Mouse (Mus musculus) liver, embryonic 16.5 days (tissue): Measurements from ENCODE around the gene Nol9. TPM values are rescaled to one million over a fixed set of nuclear protein-coding genes. Genes with fewer than 3 reads are reported as not detected.

Source experiments
- ATAC-seq: fragments of 200-750 bp; cut with Nextera tagmentation; 2 replicates; pipeline ENCODE4 v1.8.0; 2017; ENCODE audit warnings: low read depth, mild to moderate bottlenecking, moderate number of reproducible peaks, moderate library complexity
- H3K27ac ChIP-seq: fragments of 300-500 bp; sonication (generic); 2 replicates; pipeline ENCODE4 v1.5.1; 2014; ENCODE audit warnings: mild to moderate bottlenecking, low read length
- H3K27me3 ChIP-seq: fragments of 300-500 bp; sonication (generic); 2 replicates; pipeline ENCODE4 v1.6.1; 2014; ENCODE audit warnings: low read depth, low read length, mixed read lengths; ENCODE audit not compliant: control insufficient read depth, insufficient read depth
- H3K36me3 ChIP-seq: fragments of 300-500 bp; sonication (generic); 2 replicates; pipeline ENCODE4 v1.6.1; 2014; ENCODE audit warnings: mild to moderate bottlenecking; ENCODE audit not compliant: control insufficient read depth, insufficient read depth
- H3K4me1 ChIP-seq: fragments of 300-500 bp; sonication (generic); 2 replicates; pipeline ENCODE4 v1.6.1; 2014; ENCODE audit warnings: low read depth, low read length, mixed read lengths; ENCODE audit not compliant: control insufficient read depth
- H3K4me2 ChIP-seq: fragments of 300-500 bp; sonication (generic); 2 replicates; pipeline ENCODE4 v1.6.1; 2014; ENCODE audit warnings: low read depth, low read length, mixed read lengths
- H3K4me3 ChIP-seq: fragments of 300-500 bp; sonication (generic); 2 replicates; pipeline ENCODE4 v1.5.1; 2014; ENCODE audit warnings: low read depth, mild to moderate bottlenecking, low read length
- H3K9ac ChIP-seq: fragments of 300-500 bp; sonication (generic); 2 replicates; pipeline ENCODE4 v1.6.1; 2014; ENCODE audit warnings: low read depth, low read length
- H3K9me3 ChIP-seq: fragments of 300-500 bp; sonication (generic); replicated peaks from 2 replicates; pipeline ENCODE4 v1.6.1; 2016; ENCODE audit warnings: low read length; ENCODE audit not compliant: control insufficient read depth
- WGBS: fragments of 180-500 bp; shearing (Covaris S2); extraction: QIAGEN DNeasy Blood & Tissue Kit; methylation state at CpG from one replicate; pipeline ENCODE4 v1.1.7; 2014; ENCODE audit not compliant: insufficient replicate concordance; 5-methylcytosine and 5-hydroxymethylcytosine counted together
- polyA plus RNA-seq: library from polyadenylated mRNA; unstranded; fragments of >200 nt; fragmentation: Nextera tagmentation; extraction: Ambion mirVana; gene quantifications from 2 replicates; pipeline ENCODE4 v1.2.1, GENCODE M21; 2015

The Nol9 gene
- polyA plus RNA-seq, 1 experiment from 2014 or later: 11.5 TPM

DNA sequence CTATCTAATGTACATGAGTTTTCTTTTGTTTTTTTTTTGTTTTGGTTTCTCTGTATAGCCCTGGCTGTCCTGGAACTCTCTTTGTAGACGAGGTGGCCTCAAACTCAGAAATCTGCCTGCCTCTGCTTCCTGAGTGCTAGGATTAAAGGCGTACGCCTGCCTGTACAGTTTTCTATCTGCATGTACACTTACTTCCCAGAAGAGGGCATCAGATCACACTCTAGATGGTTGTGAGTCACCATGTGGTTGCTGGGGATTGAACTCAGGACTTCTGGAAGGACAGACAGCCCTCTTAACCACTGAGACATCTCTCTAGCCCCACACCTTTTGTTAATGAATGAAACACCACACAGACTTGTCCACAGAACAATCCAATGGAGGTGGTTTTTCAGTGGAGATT is 40.1 kb downstream of the Nol9 start:
- H3K9ac ChIP-seq: no peak overlapping the region
- H3K27me3 ChIP-seq: no peaks in the 10 kb centered on the region
- H3K36me3 ChIP-seq: no peaks in the 10 kb centered on the region
- WGBS: 80% methylated on average over 3 of the region's 3 CpGs
- no peak overlapping the region for H3K4me3 ChIP-seq
- H3K4me2 ChIP-seq: no peak overlapping the region
- no peaks in the 10 kb centered on the region for H3K4me1 ChIP-seq
- no peak for ATAC-seq
- H3K27ac ChIP-seq: no peak overlapping the region
- no peaks in the 10 kb centered on the region for H3K9me3 ChIP-seq

GRCm38 (mm10) chr4:152079931-152080330 is 40.8 kb downstream of the Nol9 start:
- Histone ChIP-seq H3K4me3 (no peak overlapping the region), H3K4me1 (no peaks in the 10 kb centered on the region), H3K4me2 (no peak overlapping the region), H3K27ac (no peak overlapping the region), H3K9me3 (no peaks in the 10 kb centered on the region), H3K27me3 (peaks cover 2% of the 10 kb centered on the region; the same call in 1 of the 2 replicates), H3K9ac (no peak overlapping the region), H3K36me3 (no peaks in the 10 kb centered on the region)
- WGBS: 47% methylated on average over 7 of the region's 7 CpGs
- 0 out of 2 replicates have a peak, but pooled peaks have one; percentile 10 for ATAC-seq

DNA sequence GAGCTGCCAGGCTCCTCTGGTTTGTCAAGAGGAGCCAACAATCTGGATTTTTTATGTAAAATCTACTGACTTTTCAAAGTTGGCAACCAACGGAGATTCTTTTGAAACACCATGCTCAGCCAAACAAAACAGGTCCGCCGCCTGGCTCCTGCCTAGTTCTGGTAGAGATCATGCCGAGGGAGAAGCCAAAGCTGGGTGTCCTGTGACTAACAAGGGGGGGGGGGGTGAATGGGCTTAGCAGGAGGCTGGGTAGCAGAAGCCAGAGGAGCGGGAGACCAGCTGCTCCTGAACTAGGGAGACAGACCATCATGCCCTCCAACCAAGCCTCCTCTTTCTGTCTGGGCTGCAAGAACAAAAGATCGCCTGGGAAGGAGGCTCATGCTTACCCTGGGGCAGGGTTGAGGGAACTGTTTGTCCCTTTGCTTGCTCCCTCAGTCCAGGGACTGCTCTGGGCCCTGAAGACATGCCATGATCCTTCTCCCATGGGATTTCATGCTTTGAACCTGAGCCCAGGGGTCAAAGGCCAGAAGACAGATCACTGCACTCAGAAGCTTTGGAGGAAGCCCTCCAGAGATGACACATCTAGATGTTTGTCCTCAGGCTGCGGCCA is 44.6 kb downstream of the Nol9 start:
- Histone ChIP-seq H3K9ac (no peak overlapping the region), H3K4me3 (no peak overlapping the region), H3K4me1 (peaks cover 21% of the 10 kb centered on the region), H3K4me2 (no peak overlapping the region), H3K27ac (no peak overlapping the region), H3K27me3 (peaks cover 4% of the 10 kb centered on the region; the same call in 1 of the 2 replicates), H3K9me3 (no peaks in the 10 kb centered on the region), H3K36me3 (no peaks in the 10 kb centered on the region)
- WGBS: 75% methylated on average over 7 of the region's 7 CpGs
- ATAC-seq: no peak

DNA sequence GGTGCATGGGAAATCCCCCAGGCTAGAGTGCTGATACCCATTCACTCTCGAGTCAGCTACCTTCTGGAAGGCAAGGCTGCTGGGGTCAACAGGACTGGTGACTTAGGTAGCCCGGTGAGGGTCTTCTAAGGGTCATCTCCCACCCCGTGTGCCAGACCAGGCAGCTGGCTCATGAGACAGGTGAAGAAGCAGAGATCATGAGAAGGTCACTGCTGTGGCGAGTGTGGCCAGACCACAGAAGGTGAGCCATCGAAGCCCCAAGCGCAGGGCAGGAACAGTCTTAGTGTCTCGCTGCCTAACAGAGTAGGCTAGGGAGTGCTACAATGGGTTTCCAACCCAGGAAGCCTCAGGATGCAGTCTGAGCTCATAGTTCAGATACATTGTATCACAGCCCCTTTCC is 45.5 kb downstream of the Nol9 start:
- Histone ChIP-seq H3K4me1 (peaks cover 25% of the 10 kb centered on the region), H3K27ac (no peak overlapping the region), H3K36me3 (no peaks in the 10 kb centered on the region), H3K27me3 (peaks cover 4% of the 10 kb centered on the region; the same call in 1 of the 2 replicates), H3K4me2 (no peak overlapping the region), H3K4me3 (no peak overlapping the region), H3K9me3 (no peaks in the 10 kb centered on the region), H3K9ac (no peak overlapping the region)
- WGBS: 69% methylated on average over 7 of the region's 7 CpGs
- ATAC-seq: no peak

GRCm38 (mm10) chr4:152086505-152087210 is 47.5 kb downstream of the Nol9 start:
- ATAC-seq: peak; percentile 87
- Histone ChIP-seq H3K27ac (peak overlapping the region; percentile 56), H3K4me1 (peaks cover 30% of the 10 kb centered on the region), H3K27me3 (peaks cover 4% of the 10 kb centered on the region; the same call in 1 of the 2 replicates), H3K4me3 (peak overlapping the region; percentile 84), H3K36me3 (no peaks in the 10 kb centered on the region), H3K9ac (peak overlapping the region; percentile 85), H3K4me2 (peak overlapping the region; percentile 95), H3K9me3 (no peaks in the 10 kb centered on the region)
- WGBS: under 1% methylated on average over 60 of the region's 92 CpGs

DNA sequence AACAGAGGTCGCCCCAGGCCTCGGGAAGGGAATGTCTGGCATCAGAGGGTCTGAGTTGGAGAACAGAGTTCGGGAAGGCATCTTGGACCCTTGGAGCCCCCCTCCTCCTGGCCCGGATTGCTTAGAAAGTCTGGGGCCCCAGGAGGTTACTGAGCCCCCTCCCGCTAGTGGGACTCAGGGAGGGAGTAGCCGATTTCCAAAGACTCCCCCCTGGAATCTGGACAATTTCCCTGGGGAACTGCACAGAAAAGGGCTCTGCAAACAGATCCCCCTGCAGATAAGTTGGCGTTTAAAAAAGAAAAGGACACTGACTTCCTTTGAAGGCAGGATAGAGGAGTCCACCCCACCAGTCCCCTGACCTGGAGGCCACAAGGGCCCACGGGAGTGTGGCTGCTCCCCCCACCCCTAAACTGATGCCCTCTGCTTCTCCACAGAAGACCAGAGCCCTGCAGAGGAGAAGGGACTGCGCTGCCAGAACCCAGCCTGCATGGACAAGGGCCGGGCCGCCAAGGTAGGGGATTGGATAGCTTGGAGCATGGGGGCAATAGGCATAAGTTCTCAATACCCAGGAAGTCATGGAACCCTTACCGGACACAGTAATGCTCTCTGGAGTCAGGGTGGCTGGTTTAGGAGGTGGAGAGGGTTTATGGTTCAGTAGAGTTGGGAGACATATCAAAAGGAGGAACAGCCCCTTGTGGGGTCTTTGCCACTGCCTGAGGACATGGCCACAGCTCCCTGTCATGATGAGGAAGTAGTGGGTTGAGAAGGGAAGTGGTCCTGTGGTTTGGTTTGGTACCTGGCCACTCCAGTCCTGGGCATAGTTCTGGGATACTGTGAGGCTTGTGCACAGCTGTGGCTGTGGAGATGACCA is 48.3 kb downstream of the Nol9 start:
- 5% methylated on average over 12 of the region's 12 CpGs for WGBS

GRCm38 (mm10) chr4:152088133-152088532 is 49.0 kb downstream of the Nol9 start:
- Histone ChIP-seq H3K4me1 (peaks cover 44% of the 10 kb centered on the region), H3K27me3 (peaks cover 4% of the 10 kb centered on the region; the same call in 1 of the 2 replicates), H3K4me2 (peak overlapping the region; percentile 95), H3K4me3 (peak overlapping the region; percentile 84), H3K9me3 (no peaks in the 10 kb centered on the region), H3K9ac (peak overlapping the region; percentile 44; the same call in 1 of the 2 replicates), H3K27ac (no peak overlapping the region), H3K36me3 (no peaks in the 10 kb centered on the region)
- ATAC-seq: no peak
- 34% methylated on average over 4 of the region's 4 CpGs for WGBS

More for the DNA sequence above, 48.3 kb downstream of the Nol9 start:
- peak overlapping the region; percentile 85 for H3K9ac ChIP-seq
- peaks cover 38% of the 10 kb centered on the region for H3K4me1 ChIP-seq
- ATAC-seq: no peak
- peak overlapping the region; percentile 84 for H3K4me3 ChIP-seq
- H3K4me2 ChIP-seq: peak overlapping the region; percentile 95
- no peaks in the 10 kb centered on the region for H3K9me3 ChIP-seq
- peaks cover 4% of the 10 kb centered on the region; the same call in 1 of the 2 replicates for H3K27me3 ChIP-seq
- no peak overlapping the region; the same call in 1 of the 2 replicates for H3K27ac ChIP-seq
- no peaks in the 10 kb centered on the region for H3K36me3 ChIP-seq

- no peaks in the 10 kb centered on the region for H3K36me3 ChIP-seq
- peaks cover 4% of the 10 kb centered on the region; the same call in 1 of the 2 replicates for H3K27me3 ChIP-seq
- ATAC-seq: no peak
- WGBS: 38% methylated on average over 8 of the region's 8 CpGs
- no peak overlapping the region; the same call in 1 of the 2 replicates for H3K4me3 ChIP-seq
- no peak overlapping the region; the same call in 1 of the 2 replicates for H3K9ac ChIP-seq
- H3K27ac ChIP-seq: no peak overlapping the region
- H3K9me3 ChIP-seq: no peaks in the 10 kb centered on the region
- H3K4me2 ChIP-seq: peak overlapping the region; percentile 95
- peaks cover 49% of the 10 kb centered on the region for H3K4me1 ChIP-seq
Observed at GRCm38 (mm10) chr4:152088556-152089120, 49.5 kb downstream of the Nol9 start.
